Mouse (Mus musculus) heart, embryonic 13.5 days (tissue): ENCODE results near the gene Olfr1380. TPM values are rescaled to one million over a fixed set of nuclear protein-coding genes. Genes with fewer than 3 reads are reported as not detected.
"Not testable (repeated sequence)": the region's sequence is repeated elsewhere in the genome, so short reads cannot be mapped to it uniquely, and the experiment has no call there.

Experiments
- ATAC-seq: fragments of 200-750 bp; cut with Nextera tagmentation; 2 replicates; pipeline ENCODE4 v1.8.0; 2017; ENCODE audit warnings: moderate TSS enrichment; ENCODE audit not compliant: insufficient number of reproducible peaks, low FRiP score, low TSS enrichment; ENCODE audit errors: extremely low read depth
- H3K27ac ChIP-seq: fragments of 300-500 bp; sonication (generic); replicated peaks from 2 replicates; pipeline ENCODE4 v1.5.1; 2015; ENCODE audit warnings: moderate library complexity, mild to moderate bottlenecking, inconsistent platforms
- H3K27me3 ChIP-seq: fragments of 300-500 bp; sonication (generic); replicated peaks from 2 replicates; pipeline ENCODE4 v1.6.1; 2015; ENCODE audit warnings: mild to moderate bottlenecking, inconsistent platforms
- H3K36me3 ChIP-seq: fragments of 300-500 bp; sonication (generic); 2 replicates; pipeline ENCODE4 v1.6.1; 2015; ENCODE audit warnings: mild to moderate bottlenecking, inconsistent platforms
- H3K4me1 ChIP-seq: fragments of 300-500 bp; sonication (generic); 2 replicates; pipeline ENCODE4 v1.6.1; 2015; ENCODE audit warnings: inconsistent platforms
- H3K4me2 ChIP-seq: fragments of 300-500 bp; sonication (generic); 2 replicates; pipeline ENCODE4 v1.6.1; 2015; ENCODE audit warnings: inconsistent platforms, mild to moderate bottlenecking, moderate library complexity
- H3K4me3 ChIP-seq: fragments of 300-500 bp; sonication (generic); 2 replicates; pipeline ENCODE4 v1.5.1; 2015; ENCODE audit warnings: moderate library complexity, mild to moderate bottlenecking, inconsistent platforms
- H3K9ac ChIP-seq: fragments of 300-500 bp; sonication (generic); 2 replicates; pipeline ENCODE4 v1.6.1; 2015; ENCODE audit warnings: inconsistent platforms, mild to moderate bottlenecking, moderate library complexity
- H3K9me3 ChIP-seq: fragments of 300-500 bp; sonication (generic); 2 replicates; pipeline ENCODE4 v1.6.1; 2016; ENCODE audit warnings: inconsistent platforms
- WGBS: fragments of 180-500 bp; shearing (Covaris S2); methylation state at CpG from one replicate; pipeline ENCODE4 v1.1.7; 2015; ENCODE audit warnings: mixed read lengths; 5-methylcytosine and 5-hydroxymethylcytosine counted together
- polyA plus RNA-seq: library from polyadenylated mRNA; unstranded; fragments of >200 nt; fragmentation: Nextera tagmentation; extraction: Ambion mirVana; gene quantifications from 2 replicates; pipeline ENCODE4 v1.2.1, GENCODE M21; 2015

Gene Olfr1380
- not detected in 2 replicates for polyA plus RNA-seq

DNA sequence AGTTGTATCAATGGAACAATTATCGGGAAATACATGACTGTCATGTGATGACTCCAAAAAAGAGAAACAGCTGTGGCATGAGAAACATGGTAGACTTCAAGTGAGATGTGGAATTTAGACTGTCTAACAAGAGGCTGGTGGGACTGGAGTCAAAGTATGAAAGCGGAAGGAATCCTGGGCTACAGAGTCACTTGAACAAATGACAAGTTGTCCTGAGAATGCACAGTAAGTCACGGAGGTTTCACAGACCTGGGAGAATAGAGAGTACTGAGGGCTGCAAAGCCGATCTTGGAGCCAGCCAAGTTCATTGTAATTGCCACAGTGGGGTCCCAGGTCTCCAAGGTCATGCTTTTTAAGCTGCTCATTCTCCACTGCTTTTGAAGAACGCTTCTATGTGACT is at the start of gene Olfr1380:
Gene Olfr1380, plus strand, starts transcription at position 301 of the 400 bp plus-strand sequence.
- not testable (repeated sequence) for H3K27ac ChIP-seq, H3K4me1 ChIP-seq, H3K36me3 ChIP-seq, H3K27me3 ChIP-seq, H3K9ac ChIP-seq, ATAC-seq, H3K4me3 ChIP-seq, H3K9me3 ChIP-seq, H3K4me2 ChIP-seq
- 66% methylated on average over 5 of the region's 5 CpGs for WGBS

DNA sequence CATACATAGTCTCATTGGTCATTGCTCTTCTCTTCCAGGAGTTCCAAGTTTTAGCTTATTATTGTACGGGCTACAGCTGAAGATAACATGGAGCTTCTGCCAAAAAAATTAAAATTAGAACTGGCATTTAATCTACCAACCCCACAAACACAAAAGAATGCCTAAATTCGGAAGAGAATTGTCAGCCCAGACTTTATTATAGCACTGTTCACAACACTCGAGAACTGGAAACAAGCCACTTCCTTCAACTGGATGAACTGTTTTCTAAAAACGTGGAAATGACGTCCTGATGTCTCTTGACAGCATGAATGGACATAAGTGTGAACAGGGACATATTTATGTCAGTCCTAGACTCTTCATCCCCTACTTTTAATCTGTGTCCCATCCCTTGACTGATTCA is 38.6 kb upstream of the Olfr1380 start:
- WGBS: 62% methylated on average over 5 of the region's 5 CpGs
- no peak overlapping the region for H3K9ac ChIP-seq
- H3K27me3 ChIP-seq: no peaks in the 10 kb centered on the region
- no peak for ATAC-seq
- no peak overlapping the region for H3K4me2 ChIP-seq
- no peaks in the 10 kb centered on the region for H3K9me3 ChIP-seq
- H3K36me3 ChIP-seq: no peaks in the 10 kb centered on the region
- H3K4me1 ChIP-seq: no peaks in the 10 kb centered on the region
- no peak overlapping the region for H3K27ac ChIP-seq
- H3K4me3 ChIP-seq: no peak overlapping the region

- H3K4me3 ChIP-seq: no peak within 1 kb of the TSS
- H3K36me3 ChIP-seq: no peaks in the 10 kb centered on the region
- no peak within 1 kb of the TSS for H3K27ac ChIP-seq
Observed at GRCm38 (mm10) chr11:49519348-49519747, 37.3 kb upstream of the Olfr1380 start, which contains the start of gene Olfr1383. Olfr1383 (plus strand) TSS chr11:49519648.

GRCm38 (mm10) chr11:49527947-49528346 is 28.7 kb upstream of the Olfr1380 start, which contains the start of gene Olfr1382:
Olfr1382 (plus strand) TSS chr11:49528247.
- H3K27me3 ChIP-seq: no peaks in the 10 kb centered on the region
- H3K27ac ChIP-seq: no peak within 1 kb of the TSS
- WGBS: 69% methylated on average over 3 of the region's 3 CpGs
- H3K36me3 ChIP-seq: no peaks in the 10 kb centered on the region
- H3K4me2 ChIP-seq: no peak within 1 kb of the TSS
- no peaks in the 10 kb centered on the region for H3K9me3 ChIP-seq
- H3K4me3 ChIP-seq: no peak within 1 kb of the TSS
- no peak within 1 kb of the TSS for H3K9ac ChIP-seq
- ATAC-seq: no peak
- H3K4me1 ChIP-seq: no peaks in the 10 kb centered on the region

More at GRCm38 (mm10) chr11:49519348-49519747, 37.3 kb upstream of the Olfr1380 start, which contains the start of gene Olfr1383:
- Histone ChIP-seq H3K4me1 (no peaks in the 10 kb centered on the region), H3K4me2 (no peak within 1 kb of the TSS), H3K27me3 (no peaks in the 10 kb centered on the region), H3K9ac (no peak within 1 kb of the TSS), H3K9me3 (no peaks in the 10 kb centered on the region)
- no peak for ATAC-seq

DNA sequence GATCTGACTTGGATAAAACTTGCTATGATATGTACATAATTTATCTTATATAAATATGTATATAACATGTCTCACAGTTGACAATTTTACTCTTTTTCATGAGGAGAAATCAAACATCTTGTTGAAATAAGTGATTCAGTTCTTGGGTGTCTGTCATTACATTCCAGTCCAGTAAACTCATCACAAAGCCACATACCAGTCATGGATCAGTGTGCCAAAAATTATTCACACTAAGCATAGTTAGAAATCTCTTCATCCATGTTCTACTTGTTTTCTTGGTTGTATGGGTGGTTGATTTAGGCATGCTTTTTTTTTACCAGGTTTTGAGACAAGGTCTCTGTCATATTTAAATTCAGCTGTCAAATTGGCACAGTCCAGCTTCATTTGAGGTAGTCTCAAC is 23.9 kb upstream of the Olfr1380 start:
- Histone ChIP-seq H3K36me3 (no peaks in the 10 kb centered on the region), H3K4me1 (no peaks in the 10 kb centered on the region), H3K9ac (no peak overlapping the region), H3K4me3 (no peak overlapping the region), H3K27me3 (no peaks in the 10 kb centered on the region), H3K4me2 (no peak overlapping the region), H3K27ac (no peak overlapping the region), H3K9me3 (no peaks in the 10 kb centered on the region)
- ATAC-seq: no peak

- H3K4me3 ChIP-seq, H3K9me3 ChIP-seq, H3K4me1 ChIP-seq, H3K27me3 ChIP-seq, H3K4me2 ChIP-seq, H3K27ac ChIP-seq, H3K9ac ChIP-seq, ATAC-seq, H3K36me3 ChIP-seq: not testable (repeated sequence)
- 83% methylated on average over 2 of the region's 2 CpGs for WGBS
Observed at GRCm38 (mm10) chr11:49536631-49537030, 20.0 kb upstream of the Olfr1380 start.

DNA sequence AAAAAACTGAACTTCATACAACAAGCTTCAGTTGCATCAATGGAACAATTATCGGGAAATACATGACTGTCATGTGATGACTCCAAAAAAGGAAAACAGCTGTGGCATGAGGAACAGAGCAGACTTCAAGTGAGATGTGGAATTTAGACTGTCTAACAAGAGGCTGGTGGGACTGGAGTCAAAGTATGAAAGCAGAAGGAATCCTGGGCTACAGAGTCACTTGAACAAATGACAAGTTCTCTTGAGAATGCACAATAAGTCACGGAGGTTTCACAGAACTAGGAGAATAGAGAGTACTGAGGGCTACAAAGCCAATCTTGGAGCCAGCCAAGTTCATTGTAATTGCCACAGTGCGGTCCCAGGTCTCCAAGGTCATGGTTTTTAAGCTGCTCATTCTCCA is 13.5 kb upstream of the Olfr1380 start, which contains the start of gene Olfr1381:
Gene Olfr1381, plus strand, starts transcription at position 301 of the 400 bp plus-strand sequence.
- ATAC-seq: not testable (repeated sequence)

GRCm38 (mm10) chr11:49554033-49554432 is 2.6 kb upstream of the Olfr1380 start:
- H3K4me3 ChIP-seq, H3K27ac ChIP-seq, H3K4me2 ChIP-seq, H3K27me3 ChIP-seq, H3K9me3 ChIP-seq, H3K9ac ChIP-seq, H3K36me3 ChIP-seq, ATAC-seq, H3K4me1 ChIP-seq: not testable (repeated sequence)
- 60% methylated on average over 3 of the region's 3 CpGs for WGBS

More for the DNA sequence above, 13.5 kb upstream of the Olfr1380 start, which contains the start of gene Olfr1381:
- not testable (repeated sequence) for H3K27me3 ChIP-seq, H3K27ac ChIP-seq, H3K4me2 ChIP-seq, H3K4me3 ChIP-seq, H3K4me1 ChIP-seq, H3K9ac ChIP-seq, H3K36me3 ChIP-seq, H3K9me3 ChIP-seq
- 67% methylated on average over 3 of the region's 3 CpGs for WGBS

- not testable (repeated sequence) for H3K9ac ChIP-seq, H3K27ac ChIP-seq, H3K27me3 ChIP-seq, H3K4me2 ChIP-seq, H3K9me3 ChIP-seq, H3K4me1 ChIP-seq, H3K4me3 ChIP-seq, H3K36me3 ChIP-seq, ATAC-seq
- WGBS: 42% methylated on average over 2 of the region's 2 CpGs
Observed at GRCm38 (mm10) chr11:49575054-49575453, 18.4 kb downstream of the Olfr1380 start.

DNA sequence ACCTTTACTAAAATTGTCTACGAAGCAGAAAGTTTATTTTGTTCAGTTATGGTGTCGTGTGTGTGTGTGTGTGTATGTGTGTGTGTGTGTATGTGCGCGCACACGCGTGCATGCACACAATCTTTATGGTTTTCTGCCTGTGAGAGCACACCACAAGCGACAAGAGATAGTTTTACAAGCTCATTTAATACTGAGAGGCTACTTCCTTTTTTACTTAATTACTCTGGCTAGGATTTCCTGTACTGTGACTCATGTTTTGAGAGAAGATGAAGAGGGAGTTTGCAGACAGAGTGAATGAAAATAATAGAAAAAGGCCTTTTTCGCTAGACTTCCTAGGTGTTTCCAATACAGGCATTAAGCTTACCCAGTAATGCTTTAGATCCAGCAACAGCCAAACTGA is 23.8 kb downstream of the Olfr1380 start:
- H3K4me3 ChIP-seq, H3K4me2 ChIP-seq, H3K9ac ChIP-seq, H3K36me3 ChIP-seq, H3K9me3 ChIP-seq, ATAC-seq, H3K27me3 ChIP-seq, H3K27ac ChIP-seq, H3K4me1 ChIP-seq: not testable (repeated sequence)
- 75% methylated on average over 8 of the region's 8 CpGs for WGBS

GRCm38 (mm10) chr11:49590213-49590612 is 33.5 kb downstream of the Olfr1380 start:
- H3K9me3 ChIP-seq: no peaks in the 10 kb centered on the region
- no peaks in the 10 kb centered on the region for H3K4me1 ChIP-seq
- no peaks in the 10 kb centered on the region for H3K36me3 ChIP-seq
- 0 out of 2 replicates have a peak, but pooled peaks cover 6% of the 10 kb centered on the region for H3K27me3 ChIP-seq
- no peak for ATAC-seq
- H3K4me2 ChIP-seq: no peak overlapping the region
- H3K9ac ChIP-seq: no peak overlapping the region
- 79% methylated on average over 19 of the region's 19 CpGs for WGBS
- H3K4me3 ChIP-seq: no peak overlapping the region
- H3K27ac ChIP-seq: no peak overlapping the region

DNA sequence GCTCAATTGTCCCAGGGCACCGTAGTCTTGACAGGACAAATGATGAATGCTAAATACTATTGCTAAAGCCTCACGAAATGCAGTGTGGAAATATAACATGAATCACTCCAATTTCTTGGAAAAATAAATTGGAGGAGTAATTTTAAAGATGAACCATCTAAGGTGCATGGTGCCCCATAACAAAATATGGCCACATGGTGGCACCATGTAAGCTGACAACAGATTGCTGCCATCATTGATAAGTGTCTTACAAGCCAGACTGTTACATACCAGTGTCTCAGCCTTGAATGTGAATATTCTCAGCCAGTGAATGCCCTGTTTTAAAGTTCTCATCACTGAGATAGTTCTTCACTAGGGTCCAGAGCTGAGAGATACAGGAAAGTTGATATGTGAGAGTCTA is 40.5 kb downstream of the Olfr1380 start:
- 57% methylated on average over 2 of the region's 2 CpGs for WGBS

More for the DNA sequence above, 40.5 kb downstream of the Olfr1380 start:
- not testable (repeated sequence) for H3K9ac ChIP-seq, H3K4me1 ChIP-seq, H3K4me2 ChIP-seq, ATAC-seq, H3K27me3 ChIP-seq, H3K36me3 ChIP-seq, H3K9me3 ChIP-seq, H3K27ac ChIP-seq, H3K4me3 ChIP-seq
